ENCODE assay signal across 8 mouse cellular contexts in the genomic region with DNA sequence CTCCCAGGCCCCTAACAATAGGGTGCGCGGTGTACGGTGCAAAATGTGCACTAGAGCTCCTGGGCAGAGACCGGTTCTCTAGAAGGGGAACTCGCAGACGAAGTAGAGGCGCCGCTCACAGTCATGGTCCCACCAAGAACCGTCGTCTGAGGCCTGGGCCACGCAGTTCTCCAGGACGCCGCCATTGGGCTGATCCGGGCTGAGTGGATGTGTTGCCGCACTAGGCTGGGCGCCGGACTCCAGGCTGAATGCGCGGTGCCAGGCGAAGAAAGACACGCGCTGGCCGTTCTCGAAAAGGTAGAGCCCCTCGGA. TPM values are rescaled to one million over a fixed set of nuclear protein-coding genes. Genes with fewer than 3 reads are reported as not detected.
A peak's percentile ranks its signal among the peaks of the same experiment; 100 is the strongest.
DNase-seq lines count a peak whose midpoint lies in the region; ATAC-seq and TF ChIP-seq lines count a peak whose summit lies in the region.

No protein-coding gene starts in this region.

- 0% methylated on average over 25 of the region's 25 CpGs for WGBS in kidney, embryonic 14.5 days
- WGBS in hindbrain, postnatal 0 days = under 1% methylated on average over 25 of the region's 25 CpGs
- WGBS in midbrain, embryonic 15.5 days = under 1% methylated on average over 25 of the region's 25 CpGs

- H3K4me1 ChIP-seq in kidney, embryonic 14.5 days (ENCODE audit: control insufficient read depth, insufficient read depth, low read length) = peaks cover 19% of the 10 kb centered on the region
- H3K4me1 ChIP-seq in brown adipose tissue, adult 24 weeks (ENCODE audit: control insufficient read depth, insufficient read depth, insufficient read length, low read length) = no peaks in the 10 kb centered on the region
- peaks cover 10% of the 10 kb centered on the region; the same call in 1 of the 2 replicates for H3K4me1 ChIP-seq in hindbrain, postnatal 0 days (ENCODE audit: insufficient read depth, low read length)
- peaks cover 12% of the 10 kb centered on the region for H3K4me1 ChIP-seq in midbrain, embryonic 15.5 days

- peak overlapping the region; percentile 46 for H3K4me3 ChIP-seq in kidney, embryonic 14.5 days (ENCODE audit: low read length)
- H3K4me3 ChIP-seq in brown adipose tissue, adult 24 weeks (ENCODE audit: insufficient read depth, low read depth, low read length) = peak overlapping the region; percentile 78
- H3K4me3 ChIP-seq in hindbrain, postnatal 0 days (ENCODE audit: low read length) = peak overlapping the region; percentile 61
- H3K4me3 ChIP-seq in midbrain, embryonic 15.5 days = peak overlapping the region; percentile 84

- no peak for TF ChIP-seq CTCF in hindbrain, postnatal 0 days (IDR thresholded peaks at IDR 0.05; ENCODE audit: low read depth)

- peak overlapping the region; percentile 78 for H3K9ac ChIP-seq in kidney, embryonic 14.5 days (ENCODE audit: low read depth, low read length)
- peak overlapping the region; percentile 87 for H3K9ac ChIP-seq in hindbrain, postnatal 0 days (replicated peaks; ENCODE audit: low read length)
- peak overlapping the region; percentile 96 for H3K9ac ChIP-seq in midbrain, embryonic 15.5 days

- no peaks in the 10 kb centered on the region for H3K36me3 ChIP-seq in kidney, embryonic 14.5 days (ENCODE audit: control insufficient read depth, insufficient read depth, low read length)
- H3K36me3 ChIP-seq in hindbrain, postnatal 0 days (ENCODE audit: insufficient read depth, low read length) = no peaks in the 10 kb centered on the region
- H3K36me3 ChIP-seq in midbrain, embryonic 15.5 days (replicated peaks) = no peaks in the 10 kb centered on the region

- DNase-seq in kidney, postnatal 25 days = no peak
- no peak for DNase-seq in hindbrain, postnatal 0 days (ENCODE audit: low spot score)
- DNase-seq in urinary bladder, adult 18-20 months (ENCODE audit: low spot score in 2 of 2) = no peak
- DNase-seq in ovary, adult 18-20 months (ENCODE audit: low spot score) = no peak

- peak; percentile 7; the same call in 1 of the 2 replicates for ATAC-seq in kidney, embryonic 14.5 days (ENCODE audit: low FRiP score, low TSS enrichment)
- peak; percentile 41 for ATAC-seq in hindbrain, postnatal 0 days
- no peak for ATAC-seq in midbrain, embryonic 15.5 days (replicated peaks)
- no peak for ATAC-seq in erythroid progenitor cell, adult 5-6 weeks (replicated peaks; ENCODE audit: low FRiP score, poor library complexity, severe bottlenecking)

- H3K27me3 ChIP-seq in kidney, embryonic 14.5 days (ENCODE audit: control insufficient read depth, insufficient read depth, low read length) = 0 out of 2 replicates have a peak, but pooled peaks cover 4% of the 10 kb centered on the region
- no peaks in the 10 kb centered on the region for H3K27me3 ChIP-seq in hindbrain, postnatal 0 days (ENCODE audit: insufficient read depth, low read length)
- no peaks in the 10 kb centered on the region for H3K27me3 ChIP-seq in midbrain, embryonic 15.5 days (replicated peaks)

- no peaks in the 10 kb centered on the region for H3K9me3 ChIP-seq in kidney, embryonic 14.5 days (ENCODE audit: control insufficient read depth, low read length)
- no peaks in the 10 kb centered on the region for H3K9me3 ChIP-seq in hindbrain, postnatal 0 days (ENCODE audit: low read length)
- no peaks in the 10 kb centered on the region for H3K9me3 ChIP-seq in midbrain, embryonic 15.5 days

- H3K27ac ChIP-seq in kidney, embryonic 14.5 days (ENCODE audit: low read depth, low read length) = peak overlapping the region; percentile 73
- H3K27ac ChIP-seq in brown adipose tissue, adult 24 weeks (replicated peaks; ENCODE audit: low read depth, low read length) = 0 out of 2 replicates have a peak overlapping the region, but pooled peaks have one; percentile 13
- H3K27ac ChIP-seq in hindbrain, postnatal 0 days = peak overlapping the region; percentile 95
- H3K27ac ChIP-seq in midbrain, embryonic 15.5 days = peak overlapping the region; percentile 96

- peak overlapping the region; percentile 70 for H3K4me2 ChIP-seq in kidney, embryonic 14.5 days (replicated peaks; ENCODE audit: low read depth, low read length)
- peak overlapping the region; percentile 72 for H3K4me2 ChIP-seq in hindbrain, postnatal 0 days (ENCODE audit: low read depth, low read length)
- peak overlapping the region; percentile 78 for H3K4me2 ChIP-seq in midbrain, embryonic 15.5 days

RNA-seq across cellular contexts. Expression of a gene that starts 2.3 kb away (rescaled TPM):
- polyA plus RNA-seq in kidney, embryonic 14.5 days (2014; fragmentation: Nextera tagmentation; extraction: Ambion mirVana) = 3.4 TPM in 2 replicates
- 1.4 and 1.8 TPM in 2 replicates for polyA plus RNA-seq in brown adipose tissue, adult 24 weeks (2012; ENCODE audit: insufficient read depth, insufficient read length, missing spikeins)
- 3.3 and 5.9 TPM in 2 replicates for total RNA-seq in hindbrain, postnatal 0 days (2014; rRNA removed)
- polyA plus RNA-seq in hindbrain, postnatal 0 days (2015; fragmentation: Nextera tagmentation; extraction: Ambion mirVana) = 4.4 and 4.5 TPM in 2 replicates
- polyA plus RNA-seq in midbrain, embryonic 15.5 days (2015; fragmentation: Nextera tagmentation; extraction: Ambion mirVana) = 3.6 and 3.9 TPM in 2 replicates
- 2.5 TPM in 1 of 2 replicates, not detected in the other for total RNA-seq in erythroid progenitor cell, adult 5-6 weeks (2015; ENCODE audit: low replicate concordance)
- total RNA-seq in erythroid progenitor cell, adult 5-6 weeks (2017; ENCODE audit: low replicate concordance) = not detected in 2 replicates

RNA-seq across cellular contexts. Expression of a gene that starts 5.6 kb away (rescaled TPM):
- 1.3 and 1.9 TPM in 2 replicates for polyA plus RNA-seq in kidney, embryonic 14.5 days (2014; fragmentation: Nextera tagmentation; extraction: Ambion mirVana)
- 0.59 and 1.0 TPM in 2 replicates for polyA plus RNA-seq in brown adipose tissue, adult 24 weeks (2012; ENCODE audit: insufficient read depth, insufficient read length, missing spikeins)
- total RNA-seq in hindbrain, postnatal 0 days (2014; rRNA removed) = 39.0 and 41.8 TPM in 2 replicates
- polyA plus RNA-seq in hindbrain, postnatal 0 days (2015; fragmentation: Nextera tagmentation; extraction: Ambion mirVana) = 36.3 and 36.6 TPM in 2 replicates
- polyA plus RNA-seq in midbrain, embryonic 15.5 days (2015; fragmentation: Nextera tagmentation; extraction: Ambion mirVana) = 39.8 and 46.5 TPM in 2 replicates
- not detected in 2 replicates for total RNA-seq in erythroid progenitor cell, adult 5-6 weeks (2015; ENCODE audit: low replicate concordance)
- under 0.01 and 0.23 TPM in 2 replicates for total RNA-seq in erythroid progenitor cell, adult 5-6 weeks (2017; ENCODE audit: low replicate concordance)

RNA-seq across cellular contexts. Expression of a gene that starts 43.2 kb away (rescaled TPM):
- polyA plus RNA-seq in kidney, embryonic 14.5 days (2014; fragmentation: Nextera tagmentation; extraction: Ambion mirVana) = not detected in 2 replicates
- not detected in 2 replicates for polyA plus RNA-seq in brown adipose tissue, adult 24 weeks (2012; ENCODE audit: insufficient read depth, insufficient read length, missing spikeins)
- total RNA-seq in hindbrain, postnatal 0 days (2014; rRNA removed) = not detected in 2 replicates
- polyA plus RNA-seq in hindbrain, postnatal 0 days (2015; fragmentation: Nextera tagmentation; extraction: Ambion mirVana) = not detected in 2 replicates
- polyA plus RNA-seq in midbrain, embryonic 15.5 days (2015; fragmentation: Nextera tagmentation; extraction: Ambion mirVana) = not detected in 2 replicates
- not detected in 2 replicates for total RNA-seq in erythroid progenitor cell, adult 5-6 weeks (2015; ENCODE audit: low replicate concordance)
- not detected in 2 replicates for total RNA-seq in erythroid progenitor cell, adult 5-6 weeks (2017; ENCODE audit: low replicate concordance)

RNA-seq across cellular contexts. Expression of a gene that starts 47.2 kb away (rescaled TPM):
- polyA plus RNA-seq in kidney, embryonic 14.5 days (2014; fragmentation: Nextera tagmentation; extraction: Ambion mirVana) = not detected in 2 replicates
- polyA plus RNA-seq in brown adipose tissue, adult 24 weeks (2012; ENCODE audit: insufficient read depth, insufficient read length, missing spikeins) = not detected in 2 replicates
- total RNA-seq in hindbrain, postnatal 0 days (2014; rRNA removed) = not detected in 2 replicates
- polyA plus RNA-seq in hindbrain, postnatal 0 days (2015; fragmentation: Nextera tagmentation; extraction: Ambion mirVana) = 0.13 TPM in 1 of 2 replicates, not detected in the other
- 0.21 TPM in 1 of 2 replicates, not detected in the other for polyA plus RNA-seq in midbrain, embryonic 15.5 days (2015; fragmentation: Nextera tagmentation; extraction: Ambion mirVana)
- not detected in 2 replicates for total RNA-seq in erythroid progenitor cell, adult 5-6 weeks (2015; ENCODE audit: low replicate concordance)
- not detected in 2 replicates for total RNA-seq in erythroid progenitor cell, adult 5-6 weeks (2017; ENCODE audit: low replicate concordance)

RNA-seq across cellular contexts. Expression of a gene that starts 57.9 kb away (rescaled TPM):
- 119 and 143 TPM in 2 replicates for polyA plus RNA-seq in kidney, embryonic 14.5 days (2014; fragmentation: Nextera tagmentation; extraction: Ambion mirVana)
- polyA plus RNA-seq in brown adipose tissue, adult 24 weeks (2012; ENCODE audit: insufficient read depth, insufficient read length, missing spikeins) = 5.5 and 5.7 TPM in 2 replicates
- 340 and 409 TPM in 2 replicates for total RNA-seq in hindbrain, postnatal 0 days (2014; rRNA removed)
- 239 TPM in 2 replicates for polyA plus RNA-seq in hindbrain, postnatal 0 days (2015; fragmentation: Nextera tagmentation; extraction: Ambion mirVana)
- polyA plus RNA-seq in midbrain, embryonic 15.5 days (2015; fragmentation: Nextera tagmentation; extraction: Ambion mirVana) = 232 and 240 TPM in 2 replicates
- 16.6 and 17.6 TPM in 2 replicates for total RNA-seq in erythroid progenitor cell, adult 5-6 weeks (2015; ENCODE audit: low replicate concordance)
- total RNA-seq in erythroid progenitor cell, adult 5-6 weeks (2017; ENCODE audit: low replicate concordance) = 9.2 and 11.4 TPM in 2 replicates

Comparison
In these comparisons a context has a peak if more than half of its experiments do, and no peak if none do; other contexts are left out.
1. ATAC-seq: peak in kidney, embryonic 14.5 days (single experiment) and hindbrain, postnatal 0 days (single experiment); none in midbrain, embryonic 15.5 days (single experiment) and erythroid progenitor cell, adult 5-6 weeks (single experiment).
2. H3K27ac ChIP-seq: peak in every context shown above with its lines; median percentile 96 in midbrain, embryonic 15.5 days; 95 in hindbrain, postnatal 0 days; 73 in kidney, embryonic 14.5 days; 13 in brown adipose tissue, adult 24 weeks.
3. RNA of a gene that starts 5.6 kb away (polyA plus RNA-seq): 39.8 to 46.5 TPM in midbrain, embryonic 15.5 days and 36.3 to 36.6 TPM in hindbrain, postnatal 0 days; 1.3 to 1.9 TPM in kidney, embryonic 14.5 days and 0.59 to 1.0 TPM in brown adipose tissue, adult 24 weeks; every median in the first group is over 10 times any median in the second.
4. Peak in every context shown above with its lines, with median percentiles within 50 percentile points of each other: H3K4me2 ChIP-seq, H3K4me3 ChIP-seq and H3K9ac ChIP-seq.